Mouse (Mus musculus) mouse trophoblast stem cell (cell line): ENCODE measurements around the gene Susd6.

Experiments
- in situ Hi-C, 2 experiments: fragments of 300-500 bp; cut with MseI, MboI; formaldehyde crosslinking; loops; 2 replicates in 1 of 2; 3 replicates in 1 of 2; pipeline ENCODE4 v1.15.1; 2025

Gene Susd6

DNA sequence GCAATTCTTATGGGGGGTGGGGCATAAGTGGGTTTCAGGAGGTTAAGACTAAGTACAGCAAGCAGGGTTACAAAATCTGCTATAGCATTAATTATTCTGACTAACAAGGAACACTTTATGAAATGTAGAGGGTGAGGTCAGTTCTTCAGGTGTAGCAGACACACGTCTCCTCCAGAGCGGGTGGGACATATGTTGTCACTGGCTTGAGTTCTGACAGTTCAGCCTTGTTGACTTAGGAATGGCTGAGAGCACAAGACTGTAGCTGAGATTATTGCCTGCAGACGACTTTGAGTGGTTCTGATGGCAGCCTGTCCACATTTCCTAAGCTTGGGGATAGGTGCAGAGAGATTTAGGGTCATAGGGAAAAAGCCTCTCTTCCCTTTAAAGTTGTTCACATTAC, 47.3 kb downstream of the Susd6 start:
- in situ Hi-C loops: no loop called here

- in situ Hi-C loops: no loop called here
Observed at GRCm38 (mm10) chr12:80838271-80838670, 48.0 kb downstream of the Susd6 start.

DNA sequence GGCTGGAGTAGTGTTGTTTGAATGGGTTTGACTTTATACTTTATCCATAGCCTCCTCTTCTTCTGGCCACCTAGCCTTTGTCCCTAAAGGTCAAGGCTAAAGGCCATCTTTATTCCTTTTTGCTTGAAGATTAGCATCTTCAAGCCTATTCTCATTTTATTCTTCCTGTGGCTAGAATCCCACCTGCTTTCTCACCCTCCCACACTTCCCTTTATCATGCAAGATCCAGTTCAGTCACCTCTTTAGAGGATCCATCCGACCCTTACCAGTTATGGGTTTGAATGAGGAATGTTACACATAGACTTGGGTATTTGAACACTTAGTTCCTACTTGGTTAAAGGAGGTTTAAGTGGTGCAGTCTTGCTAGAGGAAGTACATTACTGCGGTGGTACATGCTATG, 48.5 kb downstream of the Susd6 start:
- in situ Hi-C loops: no loop called here

DNA sequence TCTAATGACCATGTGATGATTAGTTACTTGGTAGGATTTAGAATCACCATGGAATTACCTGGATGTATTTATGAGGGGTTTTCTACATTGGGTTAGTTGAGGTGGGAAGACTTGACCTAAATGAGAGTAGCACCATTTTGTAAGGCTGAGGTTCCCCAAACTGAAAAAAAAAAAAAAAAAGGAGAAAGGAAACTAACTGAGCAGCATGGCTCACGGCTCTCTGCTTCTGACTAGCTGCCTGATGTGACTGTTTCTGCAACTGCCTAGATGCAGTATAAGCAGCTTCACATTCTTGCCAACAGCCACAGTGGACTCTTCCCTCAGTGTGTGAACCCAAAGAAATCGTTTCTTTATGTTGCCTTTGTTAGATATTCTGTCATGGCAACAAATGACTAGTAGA, 49.3 kb downstream of the Susd6 start:
- in situ Hi-C loops: no loop called here

- in situ Hi-C loops: no loop called here
Observed at GRCm38 (mm10) chr12:80841618-80842017, 51.3 kb downstream of the Susd6 start.

DNA sequence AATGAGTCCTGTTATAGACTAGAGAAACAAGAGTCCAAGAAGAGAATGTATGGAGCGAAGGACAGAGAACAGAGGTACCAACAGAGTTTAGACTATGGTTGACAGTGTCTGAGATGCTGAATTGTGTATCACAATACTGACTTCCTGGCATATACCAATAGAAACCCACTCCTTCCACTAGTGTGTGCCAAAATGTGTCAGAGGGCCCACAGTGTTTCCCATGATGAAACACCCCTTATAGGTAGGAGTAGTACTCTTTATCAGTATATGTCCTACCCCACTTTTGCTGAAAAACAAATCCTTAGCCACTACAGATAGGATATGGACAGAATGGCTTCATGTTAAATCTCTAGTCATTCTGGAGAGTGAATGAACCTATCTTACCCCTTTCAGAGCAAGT, 52.3 kb downstream of the Susd6 start:
- in situ Hi-C loops: no loop called here

GRCm38 (mm10) chr12:80843236-80843635, 52.9 kb downstream of the Susd6 start:
- in situ Hi-C loops: no loop called here

- in situ Hi-C loops: no loop called here
Observed at GRCm38 (mm10) chr12:80843651-80844444, 53.5 kb downstream of the Susd6 start.

DNA sequence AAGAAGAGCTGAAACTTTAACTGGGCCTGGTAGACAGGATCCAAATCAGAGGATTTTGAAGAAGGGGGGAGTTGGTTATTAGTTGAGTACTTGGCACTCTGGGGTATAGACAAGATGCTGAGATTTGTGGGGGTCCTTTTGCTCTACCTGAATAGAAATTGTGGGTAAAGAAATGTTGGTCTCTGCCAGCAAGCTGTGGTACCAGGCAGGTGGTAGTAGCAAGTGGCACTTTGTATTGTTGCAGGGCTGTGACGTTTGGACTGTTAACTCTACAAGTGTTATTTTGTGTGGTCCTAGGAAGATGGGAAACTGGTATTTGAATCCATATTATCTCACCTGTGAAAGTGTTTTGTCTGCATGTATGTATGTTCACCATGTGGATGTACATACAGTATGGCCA, 55.6 kb downstream of the Susd6 start:
- in situ Hi-C loops: no loop called here

GRCm38 (mm10) chr12:80846861-80847268, 56.6 kb downstream of the Susd6 start:
- in situ Hi-C loops: no loop called here

DNA sequence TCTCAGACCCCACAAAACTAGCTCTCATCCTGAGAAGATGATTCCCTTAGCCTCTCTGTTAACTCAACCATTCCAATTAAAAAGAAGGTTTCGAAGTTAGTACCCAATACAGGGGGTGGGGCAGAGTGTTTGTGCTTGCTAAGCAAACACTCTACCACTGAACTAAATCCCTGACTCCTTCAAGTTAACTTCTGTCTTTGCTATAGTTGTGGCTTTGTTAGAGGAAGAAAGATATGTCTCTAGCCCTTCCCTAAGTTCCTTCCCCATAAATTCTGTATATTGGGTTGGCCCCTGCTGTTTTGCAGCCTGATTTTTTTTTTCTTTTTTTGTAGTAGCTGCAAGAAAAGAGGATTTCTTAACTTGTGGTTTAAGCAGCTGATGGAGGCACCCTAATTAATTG, 61.7 kb downstream of the Susd6 start:
- in situ Hi-C loops: no loop called here

GRCm38 (mm10) chr12:80853737-80854136, 63.4 kb downstream of the Susd6 start:
- in situ Hi-C loops: no loop called here

DNA sequence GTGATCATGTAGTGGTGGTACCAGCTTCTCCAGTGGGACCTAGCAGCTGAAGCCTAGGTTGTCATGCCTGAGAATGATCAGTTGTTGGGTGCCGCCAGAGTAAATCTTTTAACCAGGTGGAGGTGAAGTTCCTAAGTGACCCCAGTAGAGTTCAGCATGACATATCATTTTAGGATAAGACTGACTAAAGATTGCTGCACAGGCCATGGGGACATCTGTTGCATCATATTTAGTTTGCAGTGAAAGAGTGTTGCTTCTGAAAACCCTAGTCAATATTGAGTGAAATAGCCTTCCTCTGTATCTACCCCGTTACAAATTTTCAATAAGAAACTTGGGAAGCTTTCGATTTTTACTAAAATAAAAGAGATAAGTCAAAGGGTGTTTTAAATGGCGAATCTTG, 64.4 kb downstream of the Susd6 start:
- in situ Hi-C loops: no loop called here

DNA sequence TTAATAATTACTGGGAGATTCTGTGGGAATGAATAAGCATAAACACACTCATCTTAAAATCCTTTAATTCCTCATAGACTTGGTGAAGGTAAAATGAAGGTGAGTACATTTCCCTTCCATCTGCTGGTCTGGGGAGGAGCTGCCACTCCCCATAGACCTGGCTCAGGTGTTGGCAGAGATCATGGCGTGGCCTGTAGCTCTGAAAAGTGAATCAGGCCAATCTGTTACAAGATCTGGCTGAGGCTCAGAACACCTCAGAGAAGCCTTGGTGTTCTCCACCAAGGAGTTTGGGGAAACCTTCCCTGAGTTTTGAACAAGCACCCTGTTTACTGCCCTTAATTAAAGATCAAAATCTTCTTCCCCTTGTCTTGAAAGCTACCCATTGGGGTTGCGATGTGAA, 64.8 kb downstream of the Susd6 start:
- in situ Hi-C loops: no loop called here

GRCm38 (mm10) chr12:80855581-80855980, 65.3 kb downstream of the Susd6 start:
- in situ Hi-C loops: no loop called here

DNA sequence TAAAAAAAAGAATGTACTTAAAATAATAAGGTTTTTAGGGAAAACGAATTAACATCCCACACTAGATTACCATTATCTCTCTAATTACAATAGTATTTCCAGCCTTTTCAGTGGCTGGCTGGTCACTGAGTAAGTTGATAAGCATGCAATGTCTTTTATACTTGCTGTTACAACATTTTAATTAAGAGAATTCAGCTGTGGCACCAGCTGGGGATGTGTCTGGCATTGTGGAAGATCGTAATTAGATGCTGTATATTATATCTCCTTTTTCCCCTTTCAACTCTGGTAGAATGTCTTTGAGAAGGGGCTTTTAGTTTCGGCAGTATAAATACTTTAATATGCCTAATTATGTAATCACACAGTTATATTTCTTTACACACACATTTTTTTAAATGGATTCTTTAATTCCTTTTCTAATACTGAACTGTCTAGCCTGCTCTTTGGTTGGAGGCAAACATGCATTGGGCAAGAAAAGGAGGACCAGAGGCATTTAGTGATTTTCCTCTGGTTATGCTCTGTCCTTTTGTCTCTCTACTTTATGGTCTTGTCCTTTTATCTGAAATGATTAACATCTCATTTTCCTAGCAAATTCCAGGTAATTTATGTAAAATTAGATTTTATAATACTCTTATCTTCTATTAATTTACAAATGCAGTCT, 67.5 kb downstream of the Susd6 start:
- in situ Hi-C loops: no loop called here

DNA sequence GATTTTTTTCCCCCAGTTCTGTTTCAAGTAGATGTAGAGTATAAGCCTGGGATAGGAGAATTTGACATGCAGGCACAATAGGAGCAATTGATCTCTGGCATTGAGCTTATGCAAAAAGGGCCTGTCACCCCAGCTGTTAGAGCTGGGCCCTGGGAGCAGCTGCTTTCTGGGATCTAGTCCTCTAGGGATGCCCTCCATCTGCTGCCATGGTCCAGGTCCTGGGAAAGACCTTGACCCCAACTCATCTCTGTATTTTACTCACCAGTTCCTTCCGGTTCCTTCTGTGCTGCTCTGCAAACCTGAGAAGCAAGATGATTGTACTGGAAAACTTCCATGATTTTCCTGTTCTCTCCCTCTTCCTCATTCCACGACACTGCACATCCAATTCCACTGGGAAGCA, 68.0 kb downstream of the Susd6 start:
- in situ Hi-C loops: no loop called here

DNA sequence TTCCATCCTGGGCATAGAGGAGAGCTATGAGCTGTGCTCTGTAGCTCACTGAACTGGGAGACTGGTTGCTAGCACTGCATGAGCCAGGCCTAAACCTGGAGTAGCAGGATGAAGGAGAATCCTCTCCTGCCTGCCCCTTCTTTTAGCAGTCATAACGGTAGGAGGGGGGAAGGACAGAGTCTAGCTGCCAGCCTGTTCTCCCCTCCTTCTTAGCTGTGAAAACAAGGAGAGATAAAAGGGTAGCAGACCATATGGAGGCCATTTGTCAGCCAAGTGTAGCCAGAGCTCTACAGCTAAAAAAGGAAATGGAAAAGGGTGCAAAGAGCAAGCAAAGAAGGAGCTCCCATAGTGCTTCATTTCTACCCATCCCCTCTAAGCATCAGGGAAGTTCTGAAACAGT, 71.6 kb downstream of the Susd6 start:
- in situ Hi-C loops: no loop called here

DNA sequence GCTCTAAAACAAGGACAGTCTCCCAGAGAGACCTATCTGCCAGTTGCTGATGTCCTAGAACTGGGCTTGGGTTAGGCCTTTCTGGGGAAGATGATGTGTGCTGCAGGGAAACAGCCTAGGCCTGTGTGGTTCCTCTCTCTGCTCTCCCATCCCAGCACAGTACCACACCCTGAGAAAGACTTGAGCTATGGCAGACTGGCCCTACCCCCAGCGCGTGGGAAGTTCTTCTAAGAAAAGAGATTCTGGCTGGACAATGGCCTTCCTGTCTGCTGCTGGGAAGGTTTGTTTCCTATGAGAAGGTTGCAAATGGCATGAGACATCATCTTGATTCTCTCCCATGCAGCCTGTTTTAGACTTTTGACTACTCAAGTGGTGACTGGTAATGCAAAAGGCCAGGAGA, 73.1 kb downstream of the Susd6 start:
- in situ Hi-C loops: no loop called here

GRCm38 (mm10) chr12:80865175-80865574, 74.9 kb downstream of the Susd6 start:
- in situ Hi-C loops: no loop called here

GRCm38 (mm10) chr12:80866023-80866422, 75.7 kb downstream of the Susd6 start:
- in situ Hi-C loops: no loop called here

GRCm38 (mm10) chr12:80867083-80867482, 76.8 kb downstream of the Susd6 start:
- in situ Hi-C loops: no loop called here

DNA sequence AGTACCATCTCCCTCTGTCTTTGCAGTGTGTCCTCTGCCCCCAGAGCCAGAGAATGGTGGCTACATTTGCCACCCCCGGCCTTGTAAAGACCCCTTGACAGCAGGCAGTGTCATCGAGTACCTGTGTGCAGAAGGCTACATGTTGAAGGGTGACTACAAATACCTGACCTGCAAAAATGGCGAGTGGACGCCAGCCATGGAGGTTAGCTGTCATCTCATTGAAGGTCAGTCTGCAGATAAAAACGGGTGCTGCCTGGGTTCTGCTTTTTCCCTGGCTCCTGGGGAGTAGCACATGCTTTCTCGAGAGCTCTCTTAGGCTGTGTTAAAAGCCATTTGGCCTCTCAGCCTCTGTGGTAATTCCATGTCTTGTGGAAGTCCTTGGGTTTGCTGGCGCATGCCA, 78.1 kb downstream of the Susd6 start:
- in situ Hi-C loops: no loop called here
